Mouse (Mus musculus): ENCODE results near the gene Creld2. TPM values are rescaled to one million over a fixed set of nuclear protein-coding genes. Genes with fewer than 3 reads are reported as not detected.

Gene Creld2
- polyA plus RNA-seq, 1 experiment, result 41.8 TPM

GRCm38 (mm10) chr15:88855896-88856417 lies 36.5 kb downstream of the Creld2 start:
- DNase-seq (ENCODE audit: low read depth), result no peak
- no peak for TF ChIP-seq CTCF (IDR thresholded peaks at IDR 0.05; ENCODE audit: borderline replicate concordance, extremely low read depth, insufficient read depth, insufficient read length)

- TF ChIP-seq POLR2A (IDR thresholded peaks at IDR 0.05; ENCODE audit: borderline replicate concordance, extremely low read depth, insufficient read depth, insufficient read length, poor library complexity, severe bottlenecking), result no peak
- no peak for TF ChIP-seq CTCF (IDR thresholded peaks at IDR 0.05; ENCODE audit: borderline replicate concordance, extremely low read depth, insufficient read depth, insufficient read length)
- DNase-seq (ENCODE audit: low read depth), result no peak
Observed at GRCm38 (mm10) chr15:88856613-88857012, 37.2 kb downstream of the Creld2 start.

- TF ChIP-seq CTCF (IDR thresholded peaks at IDR 0.05; ENCODE audit: borderline replicate concordance, extremely low read depth, insufficient read depth, insufficient read length) (no peak), POLR2A (IDR thresholded peaks at IDR 0.05; ENCODE audit: borderline replicate concordance, extremely low read depth, insufficient read depth, insufficient read length, poor library complexity, severe bottlenecking) (no peak)
- no peak for DNase-seq (ENCODE audit: low read depth)
Observed at GRCm38 (mm10) chr15:88857361-88857760, 37.9 kb downstream of the Creld2 start.

- DNase-seq (ENCODE audit: low read depth), result peak; percentile 14
- TF ChIP-seq POLR2A (IDR thresholded peaks at IDR 0.05; ENCODE audit: borderline replicate concordance, extremely low read depth, insufficient read depth, insufficient read length, poor library complexity, severe bottlenecking) (no peak), CTCF (IDR thresholded peaks at IDR 0.05; ENCODE audit: borderline replicate concordance, extremely low read depth, insufficient read depth, insufficient read length) (no peak)
Observed at GRCm38 (mm10) chr15:88858141-88858541, 38.7 kb downstream of the Creld2 start.

GRCm38 (mm10) chr15:88858707-88859106 lies 39.3 kb downstream of the Creld2 start:
- TF ChIP-seq POLR2A (IDR thresholded peaks at IDR 0.05; ENCODE audit: borderline replicate concordance, extremely low read depth, insufficient read depth, insufficient read length, poor library complexity, severe bottlenecking) (no peak), CTCF (IDR thresholded peaks at IDR 0.05; ENCODE audit: borderline replicate concordance, extremely low read depth, insufficient read depth, insufficient read length) (no peak)
- no peak for DNase-seq (ENCODE audit: low read depth)

GRCm38 (mm10) chr15:88859206-88859970 lies 39.9 kb downstream of the Creld2 start:
- TF ChIP-seq CTCF (IDR thresholded peaks at IDR 0.05; ENCODE audit: borderline replicate concordance, extremely low read depth, insufficient read depth, insufficient read length) (no peak), POLR2A (IDR thresholded peaks at IDR 0.05; ENCODE audit: borderline replicate concordance, extremely low read depth, insufficient read depth, insufficient read length, poor library complexity, severe bottlenecking) (no peak)

GRCm38 (mm10) chr15:88860781-88861180 lies 41.3 kb downstream of the Creld2 start:
- no peak for DNase-seq (ENCODE audit: low read depth)
- no peak for TF ChIP-seq CTCF (IDR thresholded peaks at IDR 0.05; ENCODE audit: borderline replicate concordance, extremely low read depth, insufficient read depth, insufficient read length)
- no peak for TF ChIP-seq POLR2A (IDR thresholded peaks at IDR 0.05; ENCODE audit: borderline replicate concordance, extremely low read depth, insufficient read depth, insufficient read length, poor library complexity, severe bottlenecking)

More at GRCm38 (mm10) chr15:88859206-88859970, 39.9 kb downstream of the Creld2 start:
- DNase-seq (ENCODE audit: low read depth), result no peak

GRCm38 (mm10) chr15:88861772-88862622 lies 42.6 kb downstream of the Creld2 start, which contains the start of gene Pim3:
TSS of gene Pim3 (plus strand) at chr15:88862186.
- DNase-seq (ENCODE audit: low read depth), result peak; percentile 99
- TF ChIP-seq POLR2A (IDR thresholded peaks at IDR 0.05; ENCODE audit: borderline replicate concordance, extremely low read depth, insufficient read depth, insufficient read length, poor library complexity, severe bottlenecking), result peak; percentile 99
- no peak for TF ChIP-seq CTCF (IDR thresholded peaks at IDR 0.05; ENCODE audit: borderline replicate concordance, extremely low read depth, insufficient read depth, insufficient read length)

GRCm38 (mm10) chr15:88862881-88863694 lies 43.6 kb downstream of the Creld2 start:
- peak; percentile 68 for DNase-seq (ENCODE audit: low read depth)

GRCm38 (mm10) chr15:88863695-88864231 lies 44.3 kb downstream of the Creld2 start:
- no peak for TF ChIP-seq CTCF (IDR thresholded peaks at IDR 0.05; ENCODE audit: borderline replicate concordance, extremely low read depth, insufficient read depth, insufficient read length)
- 0 out of 2 replicates have a peak, but pooled peaks have one; percentile 10 for TF ChIP-seq POLR2A (IDR thresholded peaks at IDR 0.05; ENCODE audit: borderline replicate concordance, extremely low read depth, insufficient read depth, insufficient read length, poor library complexity, severe bottlenecking)

More at GRCm38 (mm10) chr15:88862881-88863694, 43.6 kb downstream of the Creld2 start:
- TF ChIP-seq POLR2A (IDR thresholded peaks at IDR 0.05; ENCODE audit: borderline replicate concordance, extremely low read depth, insufficient read depth, insufficient read length, poor library complexity, severe bottlenecking) (no peak), CTCF (IDR thresholded peaks at IDR 0.05; ENCODE audit: borderline replicate concordance, extremely low read depth, insufficient read depth, insufficient read length) (no peak)

More at GRCm38 (mm10) chr15:88863695-88864231, 44.3 kb downstream of the Creld2 start:
- DNase-seq (ENCODE audit: low read depth), result peak; percentile 97
